Mouse (Mus musculus) thymus, postnatal 14 days (tissue): ENCODE measurements around the gene AI467606.

ENCODE experiments used
- DNase-seq: peaks from one replicate; pipeline ENCODE4 v3.0.0; 2021

AI467606 gene

DNA sequence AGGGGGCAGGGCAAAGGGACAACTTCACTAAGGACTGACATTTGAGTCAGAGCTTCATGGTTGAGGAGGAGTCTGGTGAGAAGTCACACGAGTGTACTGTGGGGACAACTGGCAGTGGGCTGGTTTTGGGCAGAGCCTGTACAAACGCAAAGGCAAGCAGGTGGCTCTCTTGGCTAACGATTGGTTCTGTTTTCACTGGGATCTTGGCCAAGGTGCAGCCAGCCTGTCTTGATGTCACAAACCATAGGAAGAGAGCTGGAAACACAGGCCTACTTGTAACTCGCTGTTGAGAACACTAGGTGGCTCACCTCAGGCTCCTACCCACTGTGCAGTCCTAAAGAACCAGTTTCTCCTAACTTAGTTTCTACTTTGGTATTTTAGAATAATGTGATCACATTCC is 38.5 kb downstream of the AI467606 start:
- peak; percentile 51 for DNase-seq

DNA sequence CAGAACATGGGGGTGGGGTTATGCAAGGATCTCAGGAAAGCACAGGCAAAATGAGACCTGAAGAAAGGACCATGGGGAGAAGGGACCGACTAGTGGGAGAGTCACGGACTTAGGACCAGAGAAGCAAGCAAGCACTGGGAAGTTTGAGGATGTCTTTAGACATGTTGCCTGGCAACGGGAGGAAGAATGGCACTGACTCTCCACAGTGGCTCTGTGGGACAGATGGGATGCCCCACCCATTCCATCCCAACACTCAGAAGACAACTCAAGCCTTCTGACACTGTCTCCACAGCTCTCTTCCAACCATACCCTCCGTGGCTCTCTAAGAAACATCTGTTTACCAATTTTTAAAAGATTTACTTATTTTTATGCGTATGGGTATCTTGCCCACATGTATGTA is 42.0 kb downstream of the AI467606 start:
- DNase-seq: no peak

DNA sequence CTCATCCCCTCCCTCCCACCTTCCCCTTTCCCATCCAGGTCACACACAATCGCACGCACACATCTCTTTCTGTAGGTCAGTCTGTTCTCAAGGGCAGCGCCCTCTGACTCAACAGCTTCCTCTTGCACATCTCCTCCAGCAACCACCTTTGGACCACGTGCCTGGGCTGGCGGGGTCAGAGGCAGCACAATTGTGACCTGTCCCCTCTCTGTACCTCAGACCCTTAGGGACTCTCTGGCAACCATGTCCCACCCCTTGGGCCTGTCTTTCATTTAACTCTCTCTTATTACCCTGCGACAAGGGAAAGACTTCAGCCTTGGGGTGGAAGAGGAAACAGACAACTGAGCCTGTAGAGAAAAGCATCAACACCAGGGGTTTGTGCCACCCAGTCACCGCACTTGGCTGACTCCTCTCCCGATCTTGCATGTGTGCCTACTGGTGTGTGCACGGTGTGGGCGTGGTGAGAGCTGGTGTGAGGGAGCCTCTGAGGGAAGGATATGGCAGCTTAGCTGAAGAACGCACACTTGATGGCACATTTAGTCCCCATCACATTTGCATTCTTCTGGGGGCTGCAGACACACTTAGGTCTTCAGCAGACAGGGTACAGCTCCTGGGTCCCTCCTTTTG is 43.8 kb downstream of the AI467606 start:
- peak; percentile 62 for DNase-seq

DNA sequence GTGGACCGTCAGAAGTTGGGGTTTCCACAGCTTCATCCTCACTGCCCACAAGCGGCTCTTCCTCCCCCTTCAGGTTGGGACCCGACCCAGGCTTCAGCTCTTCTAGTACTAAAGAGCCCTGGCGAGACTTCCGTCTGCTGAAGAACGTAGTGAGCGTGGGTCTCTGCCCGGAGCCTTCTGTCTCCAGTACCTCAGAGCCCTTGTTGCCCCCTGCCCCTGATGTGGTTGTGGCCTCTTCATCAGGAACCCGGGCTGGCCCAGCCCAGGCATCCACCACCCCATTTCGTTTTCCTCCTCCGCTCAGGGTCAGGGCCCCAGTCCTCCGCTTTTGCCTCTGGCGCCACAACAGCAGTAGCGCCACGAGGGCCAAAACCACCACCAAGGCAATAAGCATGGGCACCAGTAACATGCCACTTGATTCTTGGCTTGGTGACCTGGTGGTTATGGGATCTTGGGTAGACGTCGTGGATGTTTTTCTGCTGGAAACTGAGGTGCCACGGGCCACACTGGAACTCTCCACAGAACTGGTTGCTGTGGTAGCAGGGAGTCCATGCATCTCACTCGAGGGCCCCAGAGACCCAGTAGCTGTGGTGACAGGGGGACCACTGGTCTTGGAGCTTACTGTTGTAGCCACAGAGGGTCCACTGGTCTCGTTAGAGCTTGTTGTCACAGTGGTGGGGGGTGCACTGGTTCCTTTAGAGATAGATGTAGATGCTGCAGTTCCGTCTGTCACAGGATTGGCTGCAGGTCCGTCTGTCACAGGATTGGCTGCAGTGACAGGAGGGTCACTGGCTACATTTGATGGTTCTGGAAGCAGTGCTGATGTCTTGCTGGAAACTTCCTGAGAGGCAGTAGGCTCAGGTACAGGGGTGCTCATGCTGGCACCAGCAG is 45.3 kb downstream of the AI467606 start:
- peak; percentile 54 for DNase-seq

DNA sequence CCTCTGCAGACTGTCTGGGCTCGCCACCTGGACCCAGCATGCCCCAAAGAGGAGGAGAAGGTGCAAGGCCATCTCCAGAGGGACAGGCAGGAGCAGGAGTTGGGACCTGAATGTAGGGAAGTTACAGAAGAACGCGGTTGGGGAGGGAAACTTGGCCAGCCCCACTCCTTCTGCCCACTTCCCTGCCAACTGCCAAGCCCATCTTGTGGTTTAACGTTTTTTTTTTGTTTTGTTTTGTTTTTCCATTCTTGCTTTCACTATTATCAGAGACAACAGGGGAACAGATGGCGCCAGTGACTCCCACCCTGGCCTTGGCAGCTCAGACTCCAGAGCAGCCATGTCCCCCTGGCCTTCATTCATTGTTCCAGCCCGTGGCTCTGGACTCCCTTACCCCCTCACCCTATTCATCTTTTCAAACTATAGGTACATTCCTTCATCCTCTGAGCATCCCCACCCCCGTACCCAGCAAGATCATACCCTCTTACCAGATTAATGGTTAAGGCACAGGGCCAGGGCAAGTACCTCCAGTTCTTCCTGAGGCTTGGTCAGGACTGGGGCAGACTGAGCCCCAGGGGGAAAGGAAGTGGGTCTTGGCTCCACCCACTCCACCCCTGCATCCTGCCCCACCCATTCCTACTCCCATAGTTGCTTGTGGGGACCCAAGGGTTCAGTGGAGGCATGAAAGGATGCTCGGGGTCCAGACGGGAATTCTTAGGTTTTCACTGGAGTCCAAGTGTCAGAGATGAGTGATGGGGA is 46.3 kb downstream of the AI467606 start, which contains the start of gene Spn:
Spn (minus strand) TSS at position 562 of the 756 bp plus-strand sequence.
- DNase-seq: peak; percentile 88

DNA sequence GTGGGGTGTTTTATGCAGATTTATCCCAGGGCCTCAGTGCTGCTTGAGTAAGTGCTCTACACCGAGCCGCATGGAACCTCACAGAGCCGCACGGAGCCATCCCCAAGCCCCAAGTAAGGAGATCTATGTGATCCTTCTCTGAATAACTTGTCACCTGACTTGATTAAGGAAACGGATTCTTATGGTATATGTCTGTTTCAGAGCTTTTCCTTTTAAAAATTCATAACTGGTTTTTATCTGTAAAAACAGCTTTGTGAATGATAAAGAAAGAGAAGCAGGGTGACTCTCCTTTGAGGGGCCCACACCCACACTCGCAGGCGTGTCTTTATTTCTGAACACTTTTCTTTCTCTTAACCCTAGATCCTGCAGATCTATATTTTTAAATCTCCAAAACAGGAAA is 47.9 kb downstream of the AI467606 start:
- no peak for DNase-seq

DNA sequence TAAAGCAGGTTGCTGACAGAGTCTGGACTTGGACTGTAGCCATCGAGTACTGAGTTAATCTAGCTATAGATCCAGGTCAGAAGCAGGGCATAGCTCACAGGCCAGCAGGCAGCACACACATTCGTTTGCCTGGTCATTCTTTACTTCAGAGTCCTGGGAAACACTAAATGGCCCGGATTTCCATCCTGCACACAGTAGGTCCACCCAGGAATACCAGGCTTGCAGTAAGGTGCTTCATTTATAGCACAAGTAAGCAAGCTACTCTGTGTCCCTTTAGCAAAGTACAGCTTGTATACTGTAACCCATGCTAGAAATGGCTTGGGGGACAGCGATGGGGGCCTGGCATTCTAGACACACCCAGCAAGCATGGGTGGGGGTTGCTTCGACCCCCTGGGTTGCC is 48.4 kb downstream of the AI467606 start:
- no peak for DNase-seq

DNA sequence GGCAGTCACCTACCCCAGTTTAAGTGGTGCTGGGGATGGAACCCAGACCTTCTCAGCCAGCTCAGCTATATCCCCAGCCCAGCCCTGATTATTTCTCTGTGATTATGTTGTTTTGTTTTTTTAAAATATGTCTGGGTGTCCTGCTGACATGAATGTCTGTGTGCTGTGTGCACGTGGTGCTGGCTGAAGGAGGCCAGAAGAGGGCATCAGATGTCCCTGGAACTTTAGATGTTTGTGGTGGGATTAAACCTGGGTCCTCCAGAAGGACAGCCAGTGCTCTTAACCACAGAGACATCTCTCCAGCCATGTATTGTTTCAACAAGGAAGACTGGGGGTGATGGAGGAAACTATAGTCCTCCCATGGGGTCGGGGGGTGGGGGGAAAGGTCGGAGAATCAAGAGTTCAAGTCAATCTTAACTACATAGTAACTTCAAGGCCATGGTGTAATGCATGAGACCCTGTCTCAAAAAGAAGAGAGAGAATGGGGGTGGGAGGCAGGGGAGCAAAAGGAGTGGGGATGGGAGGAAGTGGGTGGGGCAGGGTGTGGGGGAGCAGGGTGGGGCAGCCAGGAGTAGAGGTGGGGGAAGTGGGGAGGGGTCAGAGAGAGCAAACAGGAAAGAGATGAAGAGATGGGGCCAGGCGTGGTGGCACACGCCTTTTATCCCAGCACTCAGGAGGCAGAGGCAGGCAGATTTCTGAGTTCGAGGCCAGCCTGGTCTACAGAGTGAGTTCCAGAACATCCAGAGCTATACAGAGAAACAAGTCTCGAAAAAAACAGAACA is 49.7 kb downstream of the AI467606 start:
- DNase-seq: peak; percentile 42

DNA sequence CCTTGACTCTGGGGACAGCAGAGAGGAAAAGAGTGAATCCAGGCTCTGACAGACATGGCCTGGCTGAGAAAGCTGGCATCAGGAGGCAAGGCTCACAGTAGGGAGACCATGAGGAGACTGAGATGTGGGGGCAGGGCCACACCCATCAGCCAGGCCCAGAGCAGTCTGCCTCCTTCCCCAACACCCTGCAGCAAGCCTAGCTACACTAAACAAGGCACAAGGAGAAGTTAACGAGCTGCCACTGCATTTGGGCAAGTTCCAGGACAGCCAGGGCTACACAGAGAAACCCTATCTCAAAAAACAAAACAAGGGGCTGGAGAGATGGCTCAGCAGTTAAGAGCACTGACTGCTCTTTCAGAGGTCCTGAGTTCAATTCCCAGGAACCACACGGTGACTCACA is 51.1 kb downstream of the AI467606 start:
- no peak for DNase-seq

DNA sequence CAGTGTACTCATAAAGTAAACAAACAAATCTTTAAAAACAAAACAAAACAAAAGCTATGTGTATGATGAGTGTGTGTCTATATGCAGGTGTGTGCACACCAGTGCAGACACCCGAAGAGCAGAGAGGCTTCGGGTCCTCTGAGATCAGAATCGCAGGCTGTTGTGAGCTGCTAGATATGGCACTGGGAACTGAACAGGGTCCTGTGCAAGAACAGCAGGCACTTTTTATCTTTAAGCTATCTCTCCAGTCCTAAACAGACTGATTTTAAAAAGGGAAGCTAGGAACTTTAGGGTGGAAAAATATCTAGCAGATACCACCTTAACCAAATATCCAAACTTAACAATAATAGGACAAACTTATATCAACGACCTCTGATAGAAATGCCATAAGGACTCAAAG is 51.5 kb downstream of the AI467606 start:
- DNase-seq: no peak
